Mouse (Mus musculus): ENCODE measurements around the gene Fdxr. TPM values are rescaled to one million over a fixed set of nuclear protein-coding genes. Genes with fewer than 3 reads are reported as not detected.

The Fdxr gene
- polyA plus RNA-seq, 1 experiment from 2014 or later: 7.3 TPM

DNA sequence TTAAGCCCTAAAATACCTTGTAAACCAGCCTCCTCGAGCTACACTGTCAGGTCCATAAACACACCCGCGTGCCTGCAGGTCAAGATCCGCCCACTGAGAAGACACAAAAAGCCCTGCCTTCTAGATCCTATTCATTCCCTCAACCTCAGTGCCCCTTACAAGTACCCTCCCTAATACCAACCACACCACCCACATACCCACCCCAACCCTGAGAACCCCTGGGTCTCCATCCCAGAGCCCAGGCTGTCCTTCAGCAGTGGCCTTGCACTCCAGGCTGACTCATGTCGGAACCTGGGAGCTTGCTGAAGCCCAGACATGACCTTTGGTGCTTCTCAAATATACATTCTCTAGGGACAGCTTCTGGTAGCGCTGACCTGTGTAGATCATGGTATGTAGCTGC, 2.1 kb downstream of the Fdxr start:
- no peak for ATAC-seq
- no peak for TF ChIP-seq CTCF (IDR thresholded peaks at IDR 0.05; ENCODE audit: low read depth)
- no peak for TF ChIP-seq EP300 (IDR thresholded peaks at IDR 0.05; ENCODE audit: low read depth)
- WGBS (ENCODE audit: insufficient replicate concordance): 70% methylated on average over 6 of the region's 6 CpGs
- Histone ChIP-seq H3K4me2 (ENCODE audit: low read depth, low read length) (no peak overlapping the region), H3K27ac (ENCODE audit: low read depth) (no peak overlapping the region), H3K36me3 (replicated peaks; ENCODE audit: insufficient read depth, low read length) (0 out of 2 replicates have a peak, but pooled peaks cover 3% of the 10 kb centered on the region), H3K4me3 (ENCODE audit: low read depth, low read length) (no peak overlapping the region), H3K4me1 (ENCODE audit: insufficient read depth) (peaks cover 33% of the 10 kb centered on the region), H3K9me3 (ENCODE audit: low read length) (no peaks in the 10 kb centered on the region), H3K9ac (replicated peaks) (no peak overlapping the region), H3K27me3 (ENCODE audit: insufficient read depth, low read length) (no peaks in the 10 kb centered on the region)
- DNase-seq: no peak

DNA sequence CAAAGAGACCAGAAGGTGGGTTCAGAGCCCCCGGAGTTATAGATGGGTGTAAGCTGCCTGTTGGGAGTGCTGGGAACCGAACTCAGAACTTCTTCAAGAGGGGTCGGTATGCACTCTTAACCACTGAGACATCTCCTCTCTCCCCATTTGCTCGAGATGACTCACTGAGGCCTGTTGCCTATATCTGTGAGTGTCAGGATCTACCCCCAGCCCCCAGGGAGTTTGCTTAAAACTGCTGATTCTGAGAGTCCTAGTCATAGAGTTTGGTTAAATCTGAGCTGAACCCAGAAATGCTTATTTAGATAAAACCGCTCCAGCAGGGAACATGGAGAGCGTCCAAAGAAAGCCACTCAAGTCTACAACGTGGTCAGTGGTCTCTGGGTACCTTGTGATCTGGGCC, 2.7 kb downstream of the Fdxr start:
- Histone ChIP-seq H3K4me1 (ENCODE audit: insufficient read depth) (peaks cover 33% of the 10 kb centered on the region), H3K9ac (replicated peaks) (no peak overlapping the region), H3K27ac (ENCODE audit: low read depth) (no peak overlapping the region), H3K36me3 (replicated peaks; ENCODE audit: insufficient read depth, low read length) (peaks cover 7% of the 10 kb centered on the region), H3K4me2 (ENCODE audit: low read depth, low read length) (no peak overlapping the region), H3K27me3 (ENCODE audit: insufficient read depth, low read length) (no peaks in the 10 kb centered on the region), H3K4me3 (ENCODE audit: low read depth, low read length) (no peak overlapping the region), H3K9me3 (ENCODE audit: low read length) (no peaks in the 10 kb centered on the region)
- DNase-seq (no peak), ATAC-seq (no peak)
- TF ChIP-seq CTCF (IDR thresholded peaks at IDR 0.05; ENCODE audit: low read depth): no peak
- TF ChIP-seq EP300 (IDR thresholded peaks at IDR 0.05; ENCODE audit: low read depth): no peak
- 82% methylated on average over 7 of the region's 7 CpGs for WGBS (ENCODE audit: insufficient replicate concordance)

DNA sequence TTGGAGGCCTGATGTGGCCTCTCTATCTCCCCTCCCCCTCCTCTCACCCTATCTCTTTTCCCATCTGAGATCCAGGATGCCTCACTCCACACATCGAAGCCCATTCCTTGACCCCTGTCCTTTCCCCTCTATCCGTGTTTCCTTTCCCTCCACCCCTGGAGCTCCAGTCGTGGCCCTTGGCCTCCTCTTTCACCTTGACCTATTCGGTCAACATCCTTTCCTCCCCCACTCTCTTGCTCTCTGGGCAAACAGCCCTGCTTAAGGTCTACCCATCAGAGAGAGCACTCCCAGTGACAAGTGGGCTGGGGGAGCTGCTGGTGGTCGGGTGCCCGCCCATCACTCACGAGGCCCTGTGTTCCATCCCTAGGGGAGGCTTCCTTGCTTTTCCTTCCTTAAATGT, 3.1 kb downstream of the Fdxr start:
- no peaks in the 10 kb centered on the region for H3K9me3 ChIP-seq (ENCODE audit: low read length)
- ATAC-seq: no peak
- H3K4me3 ChIP-seq (ENCODE audit: low read depth, low read length): no peak overlapping the region
- no peak for TF ChIP-seq CTCF (IDR thresholded peaks at IDR 0.05; ENCODE audit: low read depth)
- TF ChIP-seq EP300 (IDR thresholded peaks at IDR 0.05; ENCODE audit: low read depth): no peak
- DNase-seq: no peak
- H3K4me1 ChIP-seq (ENCODE audit: insufficient read depth): peaks cover 33% of the 10 kb centered on the region
- 49% methylated on average over 7 of the region's 7 CpGs for WGBS (ENCODE audit: insufficient replicate concordance)
- H3K9ac ChIP-seq (replicated peaks): no peak overlapping the region
- H3K27me3 ChIP-seq (ENCODE audit: insufficient read depth, low read length): no peaks in the 10 kb centered on the region
- H3K27ac ChIP-seq (ENCODE audit: low read depth): no peak overlapping the region
- no peak overlapping the region for H3K4me2 ChIP-seq (ENCODE audit: low read depth, low read length)
- H3K36me3 ChIP-seq (replicated peaks; ENCODE audit: insufficient read depth, low read length): peaks cover 9% of the 10 kb centered on the region

DNA sequence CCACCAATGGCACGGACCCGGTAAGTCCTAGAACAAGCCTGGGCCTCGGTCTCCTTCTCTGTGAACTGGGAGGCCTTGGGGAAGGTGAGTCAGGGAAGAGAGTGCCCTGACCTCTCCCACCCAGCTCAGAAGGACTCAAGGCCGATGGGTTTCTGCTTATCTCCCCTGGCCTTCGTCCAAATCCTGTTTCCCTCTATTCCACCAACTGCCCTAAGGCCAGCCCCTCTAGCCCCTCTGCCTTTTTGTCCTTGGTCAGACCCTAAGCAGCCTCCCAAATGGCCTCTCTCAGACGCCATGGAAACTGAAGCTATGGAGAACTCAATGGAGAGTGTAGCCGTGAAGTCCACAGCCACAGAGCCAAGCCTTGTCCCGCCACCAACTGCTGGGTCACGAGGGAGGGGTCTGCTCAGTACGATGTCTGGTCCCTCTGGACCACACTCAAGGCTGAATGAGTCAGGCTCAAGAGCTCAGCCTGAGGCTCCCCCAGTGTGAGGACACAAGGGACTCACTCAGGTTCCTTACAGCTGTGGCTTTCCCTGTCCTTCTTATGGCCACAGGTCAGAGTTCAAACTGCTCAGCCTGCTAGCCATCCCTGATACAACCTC, 3.9 kb downstream of the Fdxr start:
- Histone ChIP-seq H3K27ac (ENCODE audit: low read depth) (no peak overlapping the region), H3K9me3 (ENCODE audit: low read length) (no peaks in the 10 kb centered on the region), H3K4me1 (ENCODE audit: insufficient read depth) (peaks cover 31% of the 10 kb centered on the region), H3K4me2 (ENCODE audit: low read depth, low read length) (no peak overlapping the region), H3K9ac (replicated peaks) (no peak overlapping the region), H3K36me3 (replicated peaks; ENCODE audit: insufficient read depth, low read length) (peaks cover 14% of the 10 kb centered on the region), H3K4me3 (ENCODE audit: low read depth, low read length) (no peak overlapping the region), H3K27me3 (ENCODE audit: insufficient read depth, low read length) (peaks cover 4% of the 10 kb centered on the region; the same call in 1 of the 2 replicates)
- ATAC-seq: no peak
- WGBS (ENCODE audit: insufficient replicate concordance): 61% methylated on average over 10 of the region's 10 CpGs
- no peak for TF ChIP-seq EP300 (IDR thresholded peaks at IDR 0.05; ENCODE audit: low read depth)
- no peak for TF ChIP-seq CTCF (IDR thresholded peaks at IDR 0.05; ENCODE audit: low read depth)
- no peak for DNase-seq

DNA sequence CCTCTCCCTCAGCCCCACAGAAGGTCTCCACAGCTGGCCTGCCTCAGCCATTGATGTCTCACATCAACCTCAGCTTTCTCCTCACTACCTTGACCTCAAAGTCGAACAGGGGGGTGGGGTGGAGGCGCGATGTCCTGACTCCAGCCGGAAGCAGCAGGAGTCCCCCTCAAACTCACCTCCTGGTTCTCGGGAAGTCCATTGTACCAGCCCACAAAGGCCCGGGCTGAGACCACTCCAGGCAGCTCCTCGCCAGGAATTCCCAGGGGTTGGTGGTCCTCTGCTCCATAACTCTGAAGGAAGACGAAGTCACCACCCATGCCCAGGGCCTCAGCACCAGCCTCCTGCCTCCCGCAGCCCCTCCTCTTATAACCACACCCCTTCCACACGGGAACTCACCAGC, 5.4 kb downstream of the Fdxr start:
- Histone ChIP-seq H3K36me3 (replicated peaks; ENCODE audit: insufficient read depth, low read length) (peaks cover 16% of the 10 kb centered on the region), H3K4me3 (ENCODE audit: low read depth, low read length) (no peak overlapping the region), H3K4me2 (ENCODE audit: low read depth, low read length) (no peak overlapping the region), H3K27me3 (ENCODE audit: insufficient read depth, low read length) (peaks cover 19% of the 10 kb centered on the region), H3K4me1 (ENCODE audit: insufficient read depth) (peaks cover 31% of the 10 kb centered on the region), H3K27ac (ENCODE audit: low read depth) (no peak overlapping the region), H3K9me3 (ENCODE audit: low read length) (no peaks in the 10 kb centered on the region), H3K9ac (replicated peaks) (no peak overlapping the region)
- no peak for TF ChIP-seq CTCF (IDR thresholded peaks at IDR 0.05; ENCODE audit: low read depth)
- no peak for TF ChIP-seq EP300 (IDR thresholded peaks at IDR 0.05; ENCODE audit: low read depth)
- no peak for ATAC-seq
- no peak for DNase-seq
- 76% methylated on average over 10 of the region's 10 CpGs for WGBS (ENCODE audit: insufficient replicate concordance)

GRCm38 (mm10) chr11:115271052-115271451, 5.8 kb downstream of the Fdxr start:
- H3K4me2 ChIP-seq (ENCODE audit: low read depth, low read length): no peak overlapping the region
- 90% methylated on average over 9 of the region's 9 CpGs for WGBS (ENCODE audit: insufficient replicate concordance)
- ATAC-seq: no peak

More at GRCm38 (mm10) chr11:115271052-115271451, 5.8 kb downstream of the Fdxr start:
- no peak overlapping the region for H3K9ac ChIP-seq (replicated peaks)
- peaks cover 16% of the 10 kb centered on the region for H3K36me3 ChIP-seq (replicated peaks; ENCODE audit: insufficient read depth, low read length)
- H3K27me3 ChIP-seq (ENCODE audit: insufficient read depth, low read length): peaks cover 23% of the 10 kb centered on the region
- H3K4me3 ChIP-seq (ENCODE audit: low read depth, low read length): no peak overlapping the region
- H3K9me3 ChIP-seq (ENCODE audit: low read length): no peaks in the 10 kb centered on the region
- H3K4me1 ChIP-seq (ENCODE audit: insufficient read depth): peaks cover 26% of the 10 kb centered on the region
- H3K27ac ChIP-seq (ENCODE audit: low read depth): no peak overlapping the region
- DNase-seq: no peak
- TF ChIP-seq EP300 (IDR thresholded peaks at IDR 0.05; ENCODE audit: low read depth): no peak
- no peak for TF ChIP-seq CTCF (IDR thresholded peaks at IDR 0.05; ENCODE audit: low read depth)

Measured in liver, postnatal 0 days (tissue).